Mouse (Mus musculus) bone marrow macrophage, adult 2 months (primary cell): ENCODE data around the gene Ptpre. TPM values are rescaled to one million over a fixed set of nuclear protein-coding genes. Genes with fewer than 3 reads are reported as not detected.
"Not testable (repeated sequence)": the region's sequence is repeated elsewhere in the genome, so short reads cannot be mapped to it uniquely, and the experiment has no call there.

Experiments used
- H3K27ac ChIP-seq: 2 replicates; pipeline ENCODE4 v1.5.1; 2012; ENCODE audit warnings: low read depth, low read length; ENCODE audit not compliant: insufficient read depth
- H3K4me1 ChIP-seq: 2 replicates; pipeline ENCODE4 v1.6.1; 2012; ENCODE audit warnings: low read length; ENCODE audit not compliant: control insufficient read depth, insufficient read depth
- H3K4me3 ChIP-seq: 2 replicates; pipeline ENCODE4 v1.5.1; 2012; ENCODE audit warnings: mild to moderate bottlenecking, low read length, moderate library complexity; ENCODE audit not compliant: insufficient read depth
- CTCF ChIP-seq: IDR thresholded peaks from 2 replicates; pipeline ENCODE4 v1.5.1; 2012; ENCODE audit warnings: low read depth, mild to moderate bottlenecking, low read length, moderate library complexity
- POLR2A ChIP-seq: IDR thresholded peaks from 2 replicates; pipeline ENCODE4 v1.6.1; 2012; ENCODE audit warnings: mild to moderate bottlenecking, low read depth, low read length, borderline replicate concordance
- polyA plus RNA-seq: library from polyadenylated mRNA; stranded (reverse); fragments of >200 nt; gene quantifications from 2 replicates; pipeline ENCODE4 v1.2.4, GENCODE M21; 2012; ENCODE audit not compliant: missing spikeins, insufficient read depth, insufficient read length

The Ptpre gene
- polyA plus RNA-seq, 1 experiment: 45.3 TPM

- TF ChIP-seq CTCF: no peak
- no peak for TF ChIP-seq POLR2A
- H3K4me3 ChIP-seq: no peak overlapping the region
- H3K27ac ChIP-seq: no peak overlapping the region
- peaks cover 30% of the 10 kb centered on the region for H3K4me1 ChIP-seq
These were observed 65.7 kb downstream of the Ptpre start for GRCm38 (mm10) chr7:135602881-135603523.

DNA sequence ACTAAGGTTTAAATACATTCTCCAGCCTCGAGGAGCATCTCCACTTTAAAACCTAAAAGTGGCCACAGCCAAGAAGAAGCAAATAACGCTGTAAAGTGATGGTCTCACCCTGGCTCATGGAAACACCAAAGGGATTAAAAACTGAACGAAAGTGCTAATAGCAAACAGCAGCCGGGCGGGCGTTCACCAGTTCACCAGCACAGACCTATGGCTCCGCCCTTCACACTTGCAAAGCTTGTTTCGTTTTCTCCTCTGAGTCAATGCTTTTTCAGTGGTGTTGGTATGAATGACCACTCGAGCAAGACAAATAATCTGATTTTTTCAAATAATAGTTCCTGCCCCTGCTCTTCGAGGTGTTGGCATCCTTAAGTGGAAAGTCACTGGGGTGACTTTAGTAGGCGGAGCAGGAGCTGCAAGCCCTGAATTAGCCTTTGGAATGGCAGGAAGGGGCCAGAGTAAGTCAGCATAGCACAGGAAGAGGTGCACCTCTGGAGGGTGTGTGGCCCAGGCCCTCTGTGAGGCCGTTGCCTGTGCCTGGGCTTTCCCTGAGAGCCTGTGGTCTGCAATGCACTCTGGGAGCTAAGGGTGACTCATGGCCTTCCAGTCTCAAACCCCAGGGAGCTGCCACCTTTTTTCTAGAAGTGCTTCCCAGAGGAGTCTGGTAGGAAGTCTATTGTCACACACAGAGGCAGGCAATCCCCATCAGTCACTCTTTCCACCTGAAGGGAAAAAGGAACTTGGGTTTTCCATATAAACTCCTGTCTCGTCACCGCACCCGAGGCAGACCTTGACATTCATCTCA, 67.9 kb downstream of the Ptpre start:
- TF ChIP-seq CTCF (no peak), POLR2A (no peak)
- H3K4me3 ChIP-seq: no peak overlapping the region
- no peak overlapping the region for H3K27ac ChIP-seq
- peaks cover 32% of the 10 kb centered on the region for H3K4me1 ChIP-seq

DNA sequence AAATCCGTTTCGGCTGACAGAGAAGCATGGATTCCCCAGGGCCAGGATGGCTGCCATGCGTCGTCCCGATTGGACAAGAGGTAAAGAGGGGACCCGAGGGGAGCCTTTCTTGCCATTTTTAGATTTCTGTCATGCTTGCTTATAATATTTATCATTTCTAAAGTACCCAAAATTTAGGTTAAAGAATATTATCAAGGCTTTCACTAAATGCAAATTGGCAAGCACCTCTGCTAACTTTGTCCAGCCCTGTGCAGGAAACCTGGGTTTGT, 68.5 kb downstream of the Ptpre start:
- Histone ChIP-seq H3K4me3 (no peak overlapping the region), H3K27ac (no peak overlapping the region), H3K4me1 (peaks cover 36% of the 10 kb centered on the region)
- TF ChIP-seq CTCF (no peak), POLR2A (no peak)

DNA sequence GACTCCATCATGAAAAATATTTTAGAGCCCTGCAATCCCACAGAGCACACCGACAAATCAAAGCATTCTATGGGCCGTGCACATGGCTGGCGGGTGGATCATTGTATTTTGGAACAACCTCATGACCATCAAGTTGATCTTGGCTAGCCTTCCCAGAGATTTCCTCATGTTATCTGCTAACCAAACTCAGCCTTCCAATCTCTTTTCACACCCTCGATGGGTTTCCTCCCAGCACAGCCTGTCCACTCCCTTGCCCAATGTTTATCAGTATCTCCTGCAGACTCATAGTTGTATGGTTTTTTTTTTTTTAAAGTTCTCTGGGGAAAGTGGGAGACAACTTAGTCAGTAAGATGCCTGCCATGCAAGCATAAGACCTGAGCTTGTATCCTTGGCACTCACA, 70.9 kb downstream of the Ptpre start:
- H3K27ac ChIP-seq: no peak overlapping the region
- TF ChIP-seq CTCF: no peak
- no peak for TF ChIP-seq POLR2A
- H3K4me1 ChIP-seq: peaks cover 22% of the 10 kb centered on the region
- no peak overlapping the region for H3K4me3 ChIP-seq

DNA sequence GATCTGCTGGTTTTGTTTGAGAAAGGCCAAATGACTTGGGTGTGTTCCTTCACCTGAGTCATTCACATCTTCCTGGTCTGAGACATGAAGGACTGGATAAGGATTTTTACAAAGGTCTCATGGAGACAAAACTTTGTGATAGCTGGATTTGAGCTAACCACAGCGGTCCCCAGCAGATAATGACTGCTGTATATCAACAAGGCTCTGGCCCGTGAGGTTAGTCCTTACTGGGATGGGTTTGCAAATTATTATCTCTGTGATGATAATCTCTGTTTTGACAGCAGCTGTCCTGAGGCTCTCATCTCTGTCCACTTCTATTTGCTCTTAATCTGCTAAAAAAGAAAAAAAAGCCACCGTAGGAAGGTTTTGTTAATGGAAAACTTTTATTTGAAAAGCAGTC, 71.7 kb downstream of the Ptpre start:
- peaks cover 22% of the 10 kb centered on the region for H3K4me1 ChIP-seq
- H3K4me3 ChIP-seq: no peak overlapping the region
- no peak overlapping the region for H3K27ac ChIP-seq
- no peak for TF ChIP-seq POLR2A
- TF ChIP-seq CTCF: no peak

DNA sequence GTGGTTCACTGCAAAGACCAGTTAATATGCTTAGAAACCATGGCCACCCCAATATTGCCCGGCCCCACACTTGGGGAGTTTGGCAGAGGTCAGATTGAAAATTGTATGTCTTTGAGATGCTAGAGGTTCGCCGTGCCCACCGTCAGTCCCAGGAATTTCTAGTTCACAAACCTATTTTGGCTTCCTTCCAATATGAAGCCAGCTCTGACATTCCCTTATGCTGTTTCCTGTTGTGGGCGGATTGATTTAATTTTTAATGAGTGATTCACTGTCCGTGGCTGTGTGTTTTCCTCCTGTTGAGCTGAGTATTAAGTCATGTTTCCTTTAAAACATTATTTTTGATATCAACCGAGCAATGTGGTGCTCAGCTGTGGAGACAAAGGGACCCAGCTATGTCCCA, 72.4 kb downstream of the Ptpre start:
- TF ChIP-seq CTCF (no peak), POLR2A (no peak)
- H3K4me3 ChIP-seq: no peak overlapping the region
- no peak overlapping the region for H3K27ac ChIP-seq
- peaks cover 22% of the 10 kb centered on the region for H3K4me1 ChIP-seq

- Histone ChIP-seq H3K4me1 (peaks cover 13% of the 10 kb centered on the region), H3K4me3 (no peak overlapping the region), H3K27ac (no peak overlapping the region)
- no peak for TF ChIP-seq CTCF
- TF ChIP-seq POLR2A: no peak
These were observed 75.0 kb downstream of the Ptpre start for GRCm38 (mm10) chr7:135612276-135612675.

DNA sequence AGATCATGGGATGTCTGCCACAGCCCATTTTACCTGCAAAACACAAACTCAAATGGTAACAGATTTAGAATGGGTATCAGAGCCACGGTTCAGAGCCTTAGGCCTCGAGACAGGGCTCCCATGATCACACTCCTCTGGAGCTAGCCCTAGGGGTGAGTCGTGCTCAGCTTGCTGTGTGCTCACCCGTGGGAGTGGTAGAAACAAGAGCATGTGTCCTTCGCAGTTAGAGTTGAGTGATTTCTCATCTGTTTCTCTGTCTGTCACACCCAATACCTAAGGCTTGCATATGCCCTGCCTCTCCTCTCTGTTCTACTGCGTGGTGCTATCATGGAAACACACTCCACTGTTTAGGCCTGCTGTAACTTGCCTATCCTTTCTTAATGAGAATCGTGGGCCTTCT, 75.5 kb downstream of the Ptpre start:
- Histone ChIP-seq H3K4me3 (no peak overlapping the region), H3K4me1 (peaks cover 13% of the 10 kb centered on the region), H3K27ac (no peak overlapping the region)
- TF ChIP-seq CTCF: no peak
- TF ChIP-seq POLR2A: no peak

- Histone ChIP-seq H3K27ac (no peak overlapping the region), H3K4me3 (no peak overlapping the region), H3K4me1 (peaks cover 13% of the 10 kb centered on the region)
- TF ChIP-seq CTCF (no peak), POLR2A (no peak)
These were observed 76.1 kb downstream of the Ptpre start for GRCm38 (mm10) chr7:135613380-135613779.

DNA sequence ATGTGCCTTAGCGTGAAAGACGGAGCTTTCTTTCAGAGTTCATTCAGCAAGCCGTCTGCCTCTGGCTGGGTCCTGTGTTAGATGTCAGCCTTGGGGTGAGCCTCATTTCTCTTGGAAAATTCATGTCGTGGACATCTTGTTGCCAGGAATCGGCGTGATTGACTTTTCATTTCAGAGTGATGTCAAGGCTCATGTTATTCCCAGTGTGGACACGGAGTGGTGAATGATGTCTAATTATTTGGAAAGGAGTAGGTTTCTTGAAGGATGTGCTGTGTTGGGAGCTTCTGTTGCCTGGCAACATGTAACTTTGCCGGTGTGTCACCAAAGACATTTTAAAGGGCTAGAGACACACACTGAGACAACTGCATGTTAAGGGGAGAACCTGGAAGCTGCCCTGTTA, 77.6 kb downstream of the Ptpre start:
- H3K4me3 ChIP-seq: no peak overlapping the region
- H3K4me1 ChIP-seq: peaks cover 7% of the 10 kb centered on the region
- H3K27ac ChIP-seq: no peak overlapping the region
- TF ChIP-seq POLR2A (no peak), CTCF (no peak)

GRCm38 (mm10) chr7:135616479-135616878, 79.2 kb downstream of the Ptpre start:
- H3K27ac ChIP-seq, H3K4me1 ChIP-seq, H3K4me3 ChIP-seq: not testable (repeated sequence)
